Mouse (Mus musculus) forebrain, embryonic 11.5 days (tissue): ENCODE results near the gene Nphp3. TPM values are rescaled to one million over a fixed set of nuclear protein-coding genes. Genes with fewer than 3 reads are reported as not detected.
A peak's percentile ranks its signal among the peaks of the same experiment; 100 is the strongest.

Source experiments
- ATAC-seq: fragments of 200-750 bp; cut with Nextera tagmentation; replicated peaks from 2 replicates; pipeline ENCODE4 v1.8.0; 2017; ENCODE audit warnings: moderate TSS enrichment; ENCODE audit not compliant: low FRiP score
- DNase-seq: peaks from one replicate; pipeline ENCODE4 v3.0.0-alpha.2; 2017; ENCODE audit warnings: low spot score
- H3K27ac ChIP-seq: fragments of 300-500 bp; sonication (generic); 2 replicates; pipeline ENCODE4 v1.5.1; 2014; ENCODE audit warnings: low read depth, low read length
- H3K27me3 ChIP-seq: fragments of 300-500 bp; sonication (generic); 2 replicates; pipeline ENCODE4 v1.6.1; 2014; ENCODE audit warnings: mild to moderate bottlenecking, low read length, mixed read lengths; ENCODE audit not compliant: control insufficient read depth, insufficient read depth
- H3K36me3 ChIP-seq: fragments of 300-500 bp; sonication (generic); 2 replicates; pipeline ENCODE4 v1.6.1; 2014; ENCODE audit warnings: mild to moderate bottlenecking, low read length, moderate library complexity, mixed read lengths; ENCODE audit not compliant: control insufficient read depth, insufficient read depth
- H3K4me1 ChIP-seq: fragments of 300-500 bp; sonication (generic); replicated peaks from 2 replicates; pipeline ENCODE4 v1.6.1; 2014; ENCODE audit warnings: low read length, mixed read lengths; ENCODE audit not compliant: control insufficient read depth, insufficient read depth
- H3K4me2 ChIP-seq: fragments of 300-500 bp; sonication (generic); 2 replicates; pipeline ENCODE4 v1.6.1; 2014; ENCODE audit warnings: low read depth, mild to moderate bottlenecking, low read length, moderate library complexity, mixed read lengths; ENCODE audit not compliant: severe bottlenecking
- H3K4me3 ChIP-seq: fragments of 300-500 bp; sonication (generic); 2 replicates; pipeline ENCODE4 v1.5.1; 2014; ENCODE audit warnings: low read depth, low read length
- H3K9ac ChIP-seq: fragments of 300-500 bp; sonication (generic); 2 replicates; pipeline ENCODE4 v1.6.1; 2014; ENCODE audit warnings: low read length
- H3K9me3 ChIP-seq: fragments of 300-500 bp; sonication (generic); 2 replicates; pipeline ENCODE4 v1.6.1; 2016; ENCODE audit warnings: low read length, mixed read lengths; ENCODE audit not compliant: control insufficient read depth
- WGBS: fragments of 180-500 bp; shearing (Covaris S2); extraction: QIAGEN DNeasy Blood & Tissue Kit; methylation state at CpG from one replicate; pipeline ENCODE4 v1.1.7; 2014; 5-methylcytosine and 5-hydroxymethylcytosine counted together
- polyA plus RNA-seq: library from polyadenylated mRNA; unstranded; fragments of >200 nt; fragmentation: Nextera tagmentation; extraction: Ambion mirVana; gene quantifications from 2 replicates; pipeline ENCODE4 v1.2.1, GENCODE M21; 2014

The Nphp3 gene
- polyA plus RNA-seq, 1 experiment from 2014 or later: 5.9 TPM

DNA sequence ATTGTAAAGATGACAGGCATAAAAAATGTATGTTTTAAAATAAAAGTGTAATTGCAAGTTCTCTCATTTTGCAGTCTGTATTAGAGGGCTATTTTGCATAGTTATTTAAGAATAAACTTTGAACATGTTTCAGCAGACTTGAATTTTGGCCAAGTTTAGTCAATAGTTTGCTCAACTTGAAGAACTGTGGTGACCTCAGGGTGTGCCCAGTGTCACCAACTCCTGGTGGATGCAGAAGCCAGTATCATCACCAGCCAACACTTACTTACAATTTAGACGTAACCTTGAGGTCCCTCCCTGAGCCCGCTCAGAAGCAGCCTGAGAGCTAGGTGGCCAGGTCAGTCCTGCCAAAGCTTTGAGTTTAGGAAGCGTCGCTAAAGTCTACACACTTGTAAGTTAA, 41.3 kb downstream of the Nphp3 start:
- Histone ChIP-seq H3K9me3 (no peaks in the 10 kb centered on the region), H3K4me3 (no peak overlapping the region), H3K36me3 (no peaks in the 10 kb centered on the region), H3K4me1 (no peaks in the 10 kb centered on the region), H3K27me3 (no peaks in the 10 kb centered on the region), H3K9ac (no peak overlapping the region), H3K27ac (no peak overlapping the region), H3K4me2 (no peak overlapping the region)
- ATAC-seq: no peak
- DNase-seq: no peak
- WGBS: 87% methylated on average over 4 of the region's 4 CpGs

DNA sequence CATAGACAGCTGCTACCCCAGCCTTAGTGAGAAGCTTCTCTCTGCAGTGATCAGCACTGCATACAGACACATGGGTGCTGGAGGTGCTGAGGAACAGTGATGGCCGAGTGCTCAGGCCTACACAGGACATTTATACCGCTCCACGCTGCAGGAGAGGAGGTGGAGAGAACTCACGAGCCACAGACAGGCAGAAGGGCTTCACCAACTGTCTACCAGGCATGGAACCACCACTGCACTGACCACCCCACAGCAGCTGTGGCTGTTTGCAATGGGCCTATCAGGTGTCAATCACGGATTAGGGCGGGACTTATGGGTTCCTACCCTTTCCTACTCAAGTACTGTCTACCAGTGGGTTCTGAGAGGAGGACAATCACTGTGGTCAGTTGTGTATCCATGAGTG, 48.7 kb downstream of the Nphp3 start:
- Histone ChIP-seq H3K4me1 (no peaks in the 10 kb centered on the region), H3K36me3 (peaks cover 4% of the 10 kb centered on the region; the same call in 1 of the 2 replicates), H3K4me2 (no peak overlapping the region), H3K27ac (no peak overlapping the region), H3K4me3 (no peak overlapping the region), H3K27me3 (no peaks in the 10 kb centered on the region), H3K9ac (no peak overlapping the region), H3K9me3 (no peaks in the 10 kb centered on the region)
- ATAC-seq (no peak), DNase-seq (no peak)
- 89% methylated on average over 6 of the region's 6 CpGs for WGBS

DNA sequence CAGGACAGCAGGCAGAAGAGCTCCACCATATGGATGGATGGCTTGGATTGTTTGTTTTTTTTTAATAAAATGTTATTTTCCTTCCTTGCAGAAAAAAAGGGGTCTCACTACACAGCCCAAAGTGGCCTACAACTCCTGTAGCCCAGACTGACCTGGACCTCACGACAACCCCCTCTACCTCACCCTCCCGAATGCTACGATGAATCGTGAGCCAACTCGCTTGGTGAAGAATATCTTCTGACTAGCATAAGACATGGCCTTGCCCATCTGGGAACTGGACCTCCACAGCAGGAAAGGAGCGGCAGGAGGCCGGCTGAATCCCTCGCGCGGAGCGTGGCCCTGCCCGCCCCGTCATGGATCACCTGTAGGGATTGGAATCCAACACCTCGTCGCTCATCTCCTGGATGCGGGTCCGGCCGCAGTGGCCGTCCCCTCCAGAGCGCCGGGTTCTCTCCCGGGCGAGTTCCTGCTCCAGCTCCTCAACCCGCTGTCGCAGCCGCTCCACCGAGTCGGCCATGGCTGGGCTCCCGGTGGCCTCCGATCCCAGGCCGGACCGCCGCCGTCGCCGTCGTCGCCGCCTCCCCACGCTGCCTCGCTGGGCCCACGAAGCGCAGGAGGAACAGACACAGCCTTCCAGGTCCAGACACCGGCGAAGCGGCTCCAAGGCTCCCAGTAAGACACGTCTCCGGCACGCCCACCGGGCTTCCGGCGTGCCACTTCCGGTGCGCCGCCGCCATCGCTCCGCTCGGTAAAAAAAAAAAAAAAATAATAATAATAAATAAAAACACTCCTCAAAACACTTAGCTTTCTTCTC, 60.3 kb downstream of the Nphp3 start, which contains the start of gene Uba5:
Gene Uba5, minus strand, starts transcription at position 705 of the 814 bp plus-strand sequence.
- H3K4me1 ChIP-seq: peaks cover 9% of the 10 kb centered on the region
- WGBS: under 1% methylated on average over 59 of the region's 59 CpGs
- peak within 1 kb of the TSS; percentile 95 for H3K4me3 ChIP-seq
- ATAC-seq: peak; percentile 73
- peak; percentile 83 for DNase-seq
- H3K4me2 ChIP-seq: peak within 1 kb of the TSS; percentile 82
- no peak within 1 kb of the TSS for H3K27ac ChIP-seq
- no peaks in the 10 kb centered on the region for H3K9me3 ChIP-seq
- no peaks in the 10 kb centered on the region for H3K27me3 ChIP-seq
- no peaks in the 10 kb centered on the region for H3K36me3 ChIP-seq
- H3K9ac ChIP-seq: peak within 1 kb of the TSS; percentile 78

DNA sequence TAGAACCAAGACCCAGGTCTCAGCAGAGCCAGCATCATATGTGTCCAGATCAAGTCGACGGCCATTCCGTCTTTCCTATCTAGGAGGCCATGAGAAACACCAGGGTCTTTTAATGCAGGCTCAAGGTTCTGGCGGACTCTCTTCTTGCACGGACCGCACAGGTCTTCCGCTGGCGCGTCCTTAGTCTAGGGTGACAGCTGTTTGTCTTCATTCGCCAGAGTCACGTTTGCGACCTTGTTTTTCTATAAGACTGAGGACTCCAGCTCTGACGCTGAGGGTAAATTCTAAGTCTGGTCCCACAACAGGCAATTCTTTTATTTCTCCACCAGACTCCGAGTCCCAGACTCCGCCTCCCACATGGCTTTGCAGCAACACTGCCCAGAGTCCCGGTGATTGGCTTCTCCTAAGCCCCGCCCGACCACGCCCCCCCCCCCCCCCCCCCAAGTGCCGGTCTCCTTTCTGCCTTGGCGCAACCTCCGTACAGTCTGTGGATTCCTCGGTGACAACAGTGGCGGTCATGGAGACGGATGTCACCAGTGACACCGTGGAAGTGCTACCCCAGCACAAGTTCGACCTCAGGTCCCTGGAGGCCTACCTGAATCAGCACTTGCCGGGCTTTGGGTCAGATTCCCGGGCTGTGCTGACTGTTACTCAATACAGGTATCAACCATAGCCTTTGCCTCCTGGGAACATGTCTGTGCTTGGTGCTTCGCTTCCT, 61.1 kb downstream of the Nphp3 start, which contains the start of gene Acad11:
Gene Acad11, plus strand, starts transcription at position 134 of the 718 bp plus-strand sequence.
- peak within 1 kb of the TSS; percentile 82 for H3K4me2 ChIP-seq
- peak within 1 kb of the TSS; percentile 95 for H3K4me3 ChIP-seq
- no peaks in the 10 kb centered on the region for H3K9me3 ChIP-seq
- ATAC-seq (peak; percentile 97), DNase-seq (peak; percentile 89)
- WGBS: under 1% methylated on average over 29 of the region's 30 CpGs
- peak within 1 kb of the TSS; percentile 78 for H3K9ac ChIP-seq
- no peak within 1 kb of the TSS for H3K27ac ChIP-seq
- no peaks in the 10 kb centered on the region for H3K27me3 ChIP-seq
- peaks cover 9% of the 10 kb centered on the region for H3K4me1 ChIP-seq
- H3K36me3 ChIP-seq: no peaks in the 10 kb centered on the region

DNA sequence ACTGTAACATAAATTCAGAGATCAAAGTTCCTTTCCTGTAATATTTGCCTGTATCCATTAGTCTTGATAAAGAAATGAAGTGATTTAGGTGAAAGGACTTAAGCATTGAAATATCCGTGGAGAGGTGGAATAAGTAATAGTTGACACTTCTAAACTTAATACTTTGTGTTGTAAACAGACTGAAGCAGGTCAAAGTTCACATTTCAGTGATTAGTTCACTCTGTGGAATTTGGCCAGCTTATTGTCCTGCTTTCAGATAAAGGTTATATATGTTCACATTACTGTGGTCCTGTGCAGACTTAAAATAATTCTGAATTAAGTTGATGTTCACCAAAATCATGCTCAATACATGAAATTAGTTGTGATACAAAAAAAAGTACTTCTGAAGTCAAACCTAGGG, 62.2 kb downstream of the Nphp3 start:
- H3K27me3 ChIP-seq: no peaks in the 10 kb centered on the region
- peaks cover 9% of the 10 kb centered on the region for H3K4me1 ChIP-seq
- DNase-seq: no peak
- H3K36me3 ChIP-seq: no peaks in the 10 kb centered on the region
- H3K9ac ChIP-seq: no peak overlapping the region
- no peak for ATAC-seq
- H3K27ac ChIP-seq: no peak overlapping the region
- WGBS: 37% methylated on average over 1 of the region's 1 CpGs
- H3K4me3 ChIP-seq: no peak overlapping the region
- H3K9me3 ChIP-seq: no peaks in the 10 kb centered on the region
- no peak overlapping the region for H3K4me2 ChIP-seq

DNA sequence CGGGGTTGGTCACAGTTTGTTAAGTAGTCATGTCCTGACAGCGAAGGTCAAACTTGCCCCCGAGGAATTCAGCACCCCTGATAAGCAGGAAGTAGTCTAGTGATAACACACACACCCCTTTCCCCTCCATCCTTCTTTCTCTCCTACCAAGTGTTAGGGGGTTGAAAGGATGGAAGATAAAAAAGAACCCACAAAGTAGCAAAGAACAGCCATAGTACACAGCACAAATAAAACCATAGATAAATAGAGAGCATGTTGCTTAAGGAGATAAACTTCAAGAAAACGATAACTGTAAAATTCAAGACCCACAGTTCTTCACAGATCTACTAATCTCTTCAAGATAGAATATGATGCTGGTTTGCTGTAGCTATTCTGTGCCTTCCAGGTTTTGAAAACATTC, 67.9 kb downstream of the Nphp3 start:
- Histone ChIP-seq H3K4me3 (no peak overlapping the region), H3K9ac (no peak overlapping the region), H3K4me2 (no peak overlapping the region), H3K27ac (no peak overlapping the region), H3K27me3 (no peaks in the 10 kb centered on the region), H3K4me1 (no peaks in the 10 kb centered on the region), H3K9me3 (no peaks in the 10 kb centered on the region), H3K36me3 (no peaks in the 10 kb centered on the region)
- WGBS: 82% methylated on average over 4 of the region's 4 CpGs
- ATAC-seq: no peak
- no peak for DNase-seq

DNA sequence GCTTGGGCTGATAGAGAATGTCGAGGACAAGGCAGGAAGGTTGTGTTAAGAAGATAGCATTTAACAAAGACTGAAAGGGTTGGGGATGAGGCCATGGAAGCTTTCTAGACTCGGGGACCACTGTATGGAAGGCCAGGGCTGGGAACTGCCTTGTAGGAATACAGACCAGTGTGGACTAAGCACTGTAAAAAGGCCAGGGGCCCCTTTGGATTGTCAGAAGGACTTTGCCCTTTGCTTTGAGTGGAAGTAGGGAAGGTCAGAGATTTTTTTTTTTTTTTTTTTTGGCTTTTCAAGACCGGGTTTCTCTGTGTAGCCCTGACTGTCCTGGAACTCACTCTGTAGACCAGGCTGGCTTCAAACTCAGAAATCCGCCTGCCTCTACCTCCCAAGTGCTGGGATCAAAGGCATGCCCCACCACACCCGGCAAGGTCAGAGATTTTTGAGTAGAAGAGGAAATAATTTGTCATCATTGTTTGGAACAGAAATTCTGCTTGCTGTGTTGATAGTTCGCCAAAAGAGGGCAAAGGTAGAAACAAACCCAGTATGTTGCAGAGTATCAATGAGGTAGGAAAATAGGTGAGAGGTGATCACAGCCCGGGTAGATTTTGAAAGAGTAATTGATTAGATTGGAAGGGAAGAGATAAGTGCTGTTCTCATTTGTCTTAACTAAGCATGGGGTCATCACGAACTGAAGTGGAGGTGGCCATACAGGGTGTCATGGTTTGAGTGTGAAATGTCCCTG, 68.7 kb downstream of the Nphp3 start:
- no peak overlapping the region for H3K9ac ChIP-seq
- DNase-seq: no peak

DNA sequence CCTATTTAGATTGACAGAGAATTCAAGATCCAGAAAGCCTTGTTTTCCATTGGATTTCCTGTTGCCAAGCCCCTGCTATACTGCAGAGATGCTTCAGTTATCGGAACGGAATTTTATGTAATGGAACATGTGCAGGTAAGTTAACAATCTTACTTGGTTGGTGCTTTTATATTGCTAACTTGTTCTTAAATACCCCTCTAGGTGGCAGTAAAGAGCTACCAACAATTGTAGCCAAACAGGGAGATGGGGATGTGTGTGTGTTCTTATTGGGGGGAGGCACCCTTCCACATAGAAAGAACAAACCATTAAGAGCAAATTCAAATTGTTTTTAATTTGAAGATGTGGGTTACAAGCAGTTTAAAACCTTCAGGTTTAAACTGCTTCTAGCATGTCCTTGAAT, 73.5 kb downstream of the Nphp3 start:
- WGBS: 70% methylated on average over 2 of the region's 2 CpGs
- Histone ChIP-seq H3K9me3 (no peaks in the 10 kb centered on the region), H3K4me1 (no peaks in the 10 kb centered on the region), H3K27ac (no peak overlapping the region), H3K4me3 (no peak overlapping the region), H3K27me3 (no peaks in the 10 kb centered on the region), H3K4me2 (no peak overlapping the region), H3K36me3 (no peaks in the 10 kb centered on the region), H3K9ac (no peak overlapping the region)
- DNase-seq (no peak), ATAC-seq (no peak)

More for the DNA sequence above, 68.7 kb downstream of the Nphp3 start:
- Histone ChIP-seq H3K9me3 (no peaks in the 10 kb centered on the region), H3K36me3 (no peaks in the 10 kb centered on the region), H3K4me3 (no peak overlapping the region), H3K27me3 (no peaks in the 10 kb centered on the region), H3K4me2 (no peak overlapping the region), H3K27ac (no peak overlapping the region), H3K4me1 (no peaks in the 10 kb centered on the region)
- WGBS: 79% methylated on average over 8 of the region's 8 CpGs
- no peak for ATAC-seq
